Mouse (Mus musculus) C2C12 (cell line): ENCODE measurements around the gene Ripply1.

Source experiments
- CEBPB ChIP-seq: IDR thresholded peaks from one replicate; pipeline ENCODE4 v1.6.1; 2011; ENCODE audit warnings: low read depth, mild to moderate bottlenecking, control low read depth, moderate library complexity
- CTCF ChIP-seq: IDR thresholded peaks from one replicate; pipeline ENCODE4 v1.5.1; 2011; ENCODE audit not compliant: control insufficient read depth, insufficient read depth, insufficient read length
- MYOD1 ChIP-seq: IDR thresholded peaks from one replicate; pipeline ENCODE4 v1.6.1; 2011; ENCODE audit warnings: low read depth; ENCODE audit not compliant: control insufficient read depth, insufficient read length
- USF1 ChIP-seq: IDR thresholded peaks from one replicate; pipeline ENCODE4 v1.6.1; 2011; ENCODE audit warnings: low read depth, mild to moderate bottlenecking, control low read depth, moderate library complexity

- TF ChIP-seq CTCF (no peak), CEBPB (no peak), MYOD1 (no peak), USF1 (no peak)
Observed at GRCm38 (mm10) chrX:139825402-139825801, 43.2 kb upstream of the Ripply1 start.
